Mouse (Mus musculus): ENCODE measurements around the gene Dus2.

DNA sequence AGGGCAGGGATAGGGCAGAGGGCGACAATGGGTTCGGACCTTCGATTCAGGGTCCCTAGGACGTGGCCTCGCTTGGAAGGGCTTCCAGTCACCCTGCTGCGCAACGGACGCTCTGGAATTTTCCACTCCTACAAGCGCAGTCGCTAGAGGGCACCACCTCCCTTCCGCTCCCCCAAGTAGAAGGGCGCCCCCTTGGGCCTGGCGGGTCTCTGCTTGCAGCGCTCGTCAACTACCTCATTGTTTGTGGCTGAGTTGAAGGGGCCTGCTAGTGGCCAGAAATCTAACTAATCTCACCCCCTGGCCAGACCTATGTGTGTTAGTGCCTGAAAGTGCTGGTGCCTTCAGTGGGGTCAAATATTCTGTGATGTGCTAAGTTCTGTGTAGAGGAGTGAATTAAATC, 11.8 kb upstream of the Dus2 start, which contains the start of gene Dpep3:
- TF ChIP-seq IRF4 (IDR thresholded peaks at IDR 0.05; ENCODE audit: low read depth, low read length) (no peak), MAX (IDR thresholded peaks at IDR 0.05; ENCODE audit: low read length) (no peak), JUND (conservative IDR thresholded peaks at IDR 0.05; ENCODE audit: low read depth, low read length) (no peak), TCF12 (IDR thresholded peaks at IDR 0.05; ENCODE audit: low read depth, low read length) (no peak), POLR2A (IDR thresholded peaks at IDR 0.05; ENCODE audit: low read depth, low read length) (no peak), MAZ (IDR thresholded peaks at IDR 0.05; ENCODE audit: low read depth, low read length) (no peak), MAFK (IDR thresholded peaks at IDR 0.05; ENCODE audit: insufficient replicate concordance, low read length) (no peak), CTCF (conservative IDR thresholded peaks at IDR 0.05 in 1 of 2, IDR thresholded peaks at IDR 0.05 in 1 of 2; ENCODE audit: low read depth in 2 of 2, low read length in 2 of 2) (peak in 1 of 2 experiments; percentile 46; a peak in 2 of 4 replicates), E2F4 (IDR thresholded peaks at IDR 0.05; ENCODE audit: insufficient replicate concordance, low read depth, low read length) (no peak)

Measured in CH12.LX (cell line).